Mouse (Mus musculus): Measurements from ENCODE around the gene Qtrt2. TPM values are rescaled to one million over a fixed set of nuclear protein-coding genes. Genes with fewer than 3 reads are reported as not detected.

The Qtrt2 gene
- total RNA-seq, 2 experiments from 2014 or later, result 36.7 to 37.7 TPM

GRCm38 (mm10) chr16:43879769-43880168 is 46.8 kb downstream of the Qtrt2 start:
- Histone ChIP-seq H3K4me3 (no peak overlapping the region), H3K27ac (no peak overlapping the region)
- TF ChIP-seq CTCF (IDR thresholded peaks at IDR 0.05), result no peak
- DNase-seq (ENCODE audit: extremely low spot score in 1 of 2, low spot score in 2 of 2), result no peak
- intact Hi-C loops (cut with DNase I), result loop anchor here (10.0 kb wide), 1 partner anchor 265 kb away; no protein-coding TSS in a partner anchor

DNA sequence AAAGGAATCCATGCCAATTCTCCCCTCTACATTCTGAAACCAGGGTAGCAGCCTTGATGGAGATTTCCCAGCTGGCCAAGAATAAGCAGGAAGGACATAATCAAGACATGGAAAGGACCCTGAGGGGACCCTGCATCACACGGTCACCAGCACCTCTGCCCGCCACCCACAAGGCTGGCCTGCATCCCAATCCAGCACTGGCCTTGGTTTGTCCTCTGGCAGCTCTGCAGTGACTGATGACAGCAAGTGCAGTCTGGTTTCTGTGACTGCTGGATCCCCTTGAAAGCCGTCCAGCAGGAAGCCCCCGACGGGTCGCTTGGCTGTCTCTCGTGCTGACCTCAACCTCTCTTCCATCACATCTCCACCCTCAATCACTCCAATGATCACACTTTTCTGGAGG is 55.2 kb downstream of the Qtrt2 start:
- intact Hi-C loops (cut with DNase I), result no loop called here
- H3K4me3 ChIP-seq, result no peak overlapping the region
- no peak for TF ChIP-seq CTCF (IDR thresholded peaks at IDR 0.05)
- DNase-seq (ENCODE audit: extremely low spot score in 1 of 2, low spot score in 2 of 2), result no peak
- H3K27ac ChIP-seq, result no peak overlapping the region

GRCm38 (mm10) chr16:43869805-43870204 is 56.8 kb downstream of the Qtrt2 start:
- intact Hi-C loops (cut with DNase I), result no loop called here
- Histone ChIP-seq H3K27ac (peak overlapping the region; percentile 18; the same call in 1 of the 2 replicates), H3K4me3 (no peak overlapping the region)
- no peak for TF ChIP-seq CTCF (IDR thresholded peaks at IDR 0.05)
- no peak for DNase-seq (ENCODE audit: extremely low spot score in 1 of 2, low spot score in 2 of 2)

DNA sequence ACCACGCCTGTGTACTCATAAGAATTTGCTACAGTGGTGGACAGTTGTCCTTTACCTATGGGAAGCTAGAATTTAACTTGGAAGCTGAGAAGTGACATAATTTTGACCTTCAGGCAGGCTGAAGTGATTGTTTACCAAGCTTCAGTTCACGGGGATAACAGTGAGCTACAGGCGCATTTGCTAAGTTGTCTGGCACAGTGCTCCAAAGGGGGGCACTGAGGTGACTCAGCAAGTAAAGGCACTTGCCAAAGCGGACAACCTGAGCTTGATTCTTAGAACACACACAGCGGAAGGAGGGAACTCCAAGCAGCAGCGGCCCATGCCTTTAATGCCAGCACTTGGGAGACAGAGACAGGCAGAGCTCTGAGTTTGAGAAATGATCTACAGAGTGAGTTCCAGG is 66.0 kb downstream of the Qtrt2 start:
- intact Hi-C loops (cut with DNase I), result no loop called here
- no peak for TF ChIP-seq CTCF (IDR thresholded peaks at IDR 0.05)
- Histone ChIP-seq H3K27ac (no peak overlapping the region), H3K4me3 (no peak overlapping the region)
- no peak for DNase-seq (ENCODE audit: extremely low spot score in 1 of 2, low spot score in 2 of 2)

DNA sequence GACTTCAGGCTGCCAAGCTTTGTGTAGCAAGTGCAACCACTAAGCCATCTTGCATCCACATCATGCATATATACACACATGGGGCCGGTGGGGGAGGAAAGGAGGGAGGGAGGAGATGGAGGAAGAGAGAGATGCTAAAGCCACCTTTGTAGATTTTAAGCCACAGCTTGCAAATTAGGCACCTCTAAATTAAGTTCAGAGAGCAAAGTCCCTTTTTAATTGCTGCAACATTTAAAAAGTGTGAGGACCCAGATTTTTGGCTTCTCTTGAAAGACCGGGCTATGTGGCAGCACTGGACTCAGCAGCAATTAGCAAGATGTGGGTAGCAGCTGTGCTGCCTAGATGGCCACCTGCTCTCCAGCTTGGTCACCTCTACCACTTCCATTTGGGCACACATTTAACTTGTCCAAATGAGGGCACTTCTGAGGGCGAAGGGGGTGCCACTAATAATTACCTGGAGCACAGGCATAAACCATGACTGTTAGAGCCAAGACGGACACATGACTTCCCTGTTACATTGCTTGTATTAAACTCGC is 67.6 kb downstream of the Qtrt2 start:
- Histone ChIP-seq H3K27ac (no peak overlapping the region), H3K4me3 (no peak overlapping the region)
- DNase-seq (ENCODE audit: extremely low spot score in 1 of 2, low spot score in 2 of 2), result no peak
- intact Hi-C loops (cut with DNase I), result no loop called here
- TF ChIP-seq CTCF (IDR thresholded peaks at IDR 0.05), result no peak

DNA sequence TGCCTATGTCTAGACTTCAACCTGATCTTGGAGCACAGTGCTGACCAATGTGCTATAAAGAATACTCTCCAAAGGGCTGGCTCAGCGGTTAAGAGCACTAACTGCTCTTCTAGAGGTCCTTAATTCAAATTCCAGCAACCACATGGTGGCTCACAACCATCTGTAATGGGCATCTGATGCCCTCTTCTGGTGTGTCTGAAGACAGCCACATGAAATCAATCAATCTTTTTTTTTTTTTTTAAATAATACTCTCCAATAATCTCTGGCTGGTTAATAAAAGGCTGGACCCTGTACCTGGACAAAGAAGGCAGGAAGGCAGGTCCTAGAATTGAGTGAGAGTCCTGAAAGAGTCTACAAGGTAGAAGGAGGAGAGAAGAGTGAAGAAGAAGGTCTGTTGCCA is 76.8 kb downstream of the Qtrt2 start:
- Histone ChIP-seq H3K4me3 (no peak overlapping the region), H3K27ac (no peak overlapping the region)
- no peak for DNase-seq (ENCODE audit: extremely low spot score in 1 of 2, low spot score in 2 of 2)
- TF ChIP-seq CTCF (IDR thresholded peaks at IDR 0.05), result no peak
- intact Hi-C loops (cut with DNase I), result no loop called here

DNA sequence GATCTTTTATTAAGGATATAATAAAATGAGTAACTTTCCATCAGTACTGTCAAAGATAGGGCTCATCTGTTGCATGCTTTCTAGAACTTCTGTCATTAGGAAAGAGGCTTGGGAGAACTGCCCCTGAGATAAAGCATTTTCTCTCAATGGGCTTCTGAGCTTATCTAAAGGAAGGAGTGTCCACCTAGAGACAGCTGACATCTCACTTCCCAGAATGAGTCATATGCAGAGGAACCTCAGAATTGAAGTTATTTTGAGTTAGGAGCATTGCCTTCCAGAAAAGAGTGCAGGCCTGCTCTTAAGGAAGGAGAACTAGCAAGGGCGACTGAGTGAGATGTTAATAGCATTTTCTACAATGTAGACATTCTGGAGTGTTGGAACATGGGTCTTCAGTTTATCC is 85.4 kb downstream of the Qtrt2 start:
- Histone ChIP-seq H3K4me3 (no peak overlapping the region), H3K27ac (no peak overlapping the region)
- TF ChIP-seq CTCF (IDR thresholded peaks at IDR 0.05), result no peak
- no peak for DNase-seq (ENCODE audit: extremely low spot score in 1 of 2, low spot score in 2 of 2)
- intact Hi-C loops (cut with DNase I), result no loop called here

- intact Hi-C loops (cut with DNase I), result no loop called here
- H3K4me3 ChIP-seq, result no peak overlapping the region
- no peak overlapping the region for H3K27ac ChIP-seq
- no peak for TF ChIP-seq CTCF (IDR thresholded peaks at IDR 0.05)
- DNase-seq (ENCODE audit: extremely low spot score in 1 of 2, low spot score in 2 of 2), result no peak
Measured at GRCm38 (mm10) chr16:43831957-43832356, 94.7 kb downstream of the Qtrt2 start.

DNA sequence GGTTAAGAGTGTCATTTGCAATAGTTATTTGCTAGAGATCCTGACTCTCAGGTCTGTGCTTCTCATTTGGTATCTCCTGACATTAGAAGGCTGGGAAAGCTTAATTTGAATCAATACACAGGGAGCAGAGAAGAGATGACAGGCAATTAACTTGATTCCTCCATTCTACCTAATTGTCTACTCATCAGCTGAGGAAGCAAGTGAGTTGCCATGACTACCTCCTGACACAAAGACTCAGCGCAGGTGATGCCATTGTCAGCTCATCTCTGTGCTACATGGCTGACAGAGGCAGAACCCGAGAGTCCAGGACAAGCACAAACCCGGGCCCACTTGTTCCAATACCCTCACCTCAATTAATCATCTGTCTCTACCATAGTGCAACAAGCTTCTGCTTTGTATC is 99.1 kb downstream of the Qtrt2 start:
- no peak overlapping the region for H3K27ac ChIP-seq
- no peak for DNase-seq (ENCODE audit: extremely low spot score in 1 of 2, low spot score in 2 of 2)
- intact Hi-C loops (cut with DNase I), result no loop called here
- TF ChIP-seq CTCF (IDR thresholded peaks at IDR 0.05), result no peak
- H3K4me3 ChIP-seq, result no peak overlapping the region

DNA sequence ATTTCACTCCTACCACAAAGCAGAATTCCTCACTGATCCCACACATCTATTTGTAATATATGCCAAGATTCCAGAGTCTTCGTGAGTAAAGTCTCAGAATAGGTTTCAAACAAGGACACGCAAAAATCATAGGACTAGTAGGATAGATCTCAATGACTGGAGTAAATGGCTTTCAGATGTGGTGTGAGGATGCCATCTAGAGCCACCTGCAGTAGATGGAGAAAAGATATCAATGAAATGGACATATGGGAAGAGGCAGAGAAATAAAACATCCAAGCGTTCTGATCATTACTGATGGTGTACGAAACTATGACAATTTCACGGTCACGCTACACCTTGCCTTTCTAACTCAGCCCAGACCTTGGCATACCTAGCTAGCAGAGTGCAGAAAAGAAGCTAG is 108.2 kb downstream of the Qtrt2 start:
- intact Hi-C loops (cut with DNase I), result no loop called here
- Histone ChIP-seq H3K27ac (no peak overlapping the region), H3K4me3 (no peak overlapping the region)
- DNase-seq (ENCODE audit: extremely low spot score in 1 of 2, low spot score in 2 of 2), result no peak
- peak; percentile 1; the same call in 1 of the 2 replicates for TF ChIP-seq CTCF (IDR thresholded peaks at IDR 0.05)

DNA sequence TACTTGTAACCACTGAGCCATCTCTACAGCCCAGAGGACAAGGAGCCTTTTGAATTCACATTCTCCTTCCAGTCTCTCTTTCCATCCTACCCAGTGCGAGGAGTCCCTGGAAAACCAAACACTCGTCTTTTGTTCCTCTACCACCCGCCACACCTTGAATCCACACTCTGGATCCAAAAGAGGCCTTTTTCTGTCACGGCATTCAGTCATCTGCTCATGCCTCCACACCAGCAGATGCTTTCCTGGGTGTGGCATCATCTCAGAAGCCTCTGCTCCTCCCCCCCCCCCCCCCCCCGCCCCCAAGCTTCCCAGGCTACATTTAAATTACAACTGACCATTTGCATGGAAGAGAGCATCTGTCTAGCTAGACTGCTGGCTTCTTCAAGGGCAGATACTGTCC is 110.3 kb downstream of the Qtrt2 start:
- no peak for TF ChIP-seq CTCF (IDR thresholded peaks at IDR 0.05)
- Histone ChIP-seq H3K4me3 (no peak overlapping the region), H3K27ac (no peak overlapping the region)
- no peak for DNase-seq (ENCODE audit: extremely low spot score in 1 of 2, low spot score in 2 of 2)
- intact Hi-C loops (cut with DNase I), result no loop called here

GRCm38 (mm10) chr16:43814644-43815043 is 112.0 kb downstream of the Qtrt2 start:
- Histone ChIP-seq H3K4me3 (no peak overlapping the region), H3K27ac (no peak overlapping the region)
- no peak for TF ChIP-seq CTCF (IDR thresholded peaks at IDR 0.05)
- intact Hi-C loops (cut with DNase I), result no loop called here
- DNase-seq (ENCODE audit: extremely low spot score in 1 of 2, low spot score in 2 of 2), result no peak

Other genes starting within 250 kb of the Qtrt2 start
- gene Drd3, start 172.8 kb downstream of the Qtrt2 start, total RNA-seq (2021), result 1 to 10 TPM in 1 of 2 experiments, under 1 TPM in 1; 0.32 to 1.7 TPM
- 1 to 10 TPM; 5.1 to 5.3 TPM for gene Ccdc191, start 37.0 kb downstream of the Qtrt2 start, total RNA-seq (2021)
- gene Zdhhc23, start 53.0 kb upstream of the Qtrt2 start, total RNA-seq (2021), result 10 to 100 TPM; 27.0 to 28.2 TPM
- 1 to 10 TPM; 1.7 to 2.0 TPM for gene Gramd1c, start 136.5 kb upstream of the Qtrt2 start, total RNA-seq (2021)
- 100 to 1,000 TPM; 428 to 489 TPM for gene Atp6v1a, start 212.9 kb upstream of the Qtrt2 start, total RNA-seq (2021)
- 10 to 100 TPM; 61.6 to 62.8 TPM for gene Naa50, start 213.0 kb upstream of the Qtrt2 start, total RNA-seq (2021)
- 10 to 100 TPM; 39.9 to 40.3 TPM for gene Usf3, start 246.4 kb upstream of the Qtrt2 start, total RNA-seq (2021)